Mouse (Mus musculus): ENCODE data around the gene Ispd.

DNA sequence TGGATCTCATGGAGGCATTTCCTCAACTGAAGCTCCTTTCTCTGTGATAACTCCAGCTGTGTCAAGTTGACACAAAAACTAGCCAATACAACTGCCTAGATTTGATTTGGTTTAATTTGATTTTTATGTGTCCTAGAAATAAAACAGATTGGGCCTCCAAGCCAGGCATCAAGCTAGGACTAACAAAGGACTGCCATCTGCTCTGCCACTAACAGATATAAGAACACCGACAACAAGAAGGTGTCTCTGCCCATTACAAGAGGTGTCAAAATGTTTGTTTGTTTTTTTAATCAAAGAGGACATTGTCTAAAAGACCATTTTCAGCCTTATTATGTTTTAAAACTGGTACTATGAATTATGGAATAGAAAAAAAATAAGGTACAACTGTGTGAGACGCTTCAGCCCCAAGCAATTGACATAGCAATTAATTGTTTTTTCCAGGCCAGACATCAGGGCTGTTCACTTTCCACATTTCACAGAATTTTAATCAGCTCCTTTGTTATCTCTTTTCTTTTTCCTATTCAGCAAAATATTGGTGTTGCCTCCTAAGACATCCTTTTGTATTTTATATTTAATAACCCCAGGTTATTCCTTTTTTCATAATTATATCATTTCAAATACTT, 299.7 kb downstream of the Ispd start:
- TF ChIP-seq CTCF (IDR thresholded peaks at IDR 0.05; ENCODE audit: low read depth) (no peak), EP300 (IDR thresholded peaks at IDR 0.05; ENCODE audit: low read depth) (no peak)

Data from liver, postnatal 0 days (tissue).